Mouse (Mus musculus) bone marrow, adult 2 months (tissue): ENCODE data around the gene Cyp27a1.

Experiments
- CTCF ChIP-seq: fragments of 200-500 bp; IDR thresholded peaks from 2 replicates; pipeline ENCODE4 v1.5.1; 2011; ENCODE audit warnings: low read length, control low read depth; ENCODE audit not compliant: control insufficient read depth, insufficient read depth
- POLR2A ChIP-seq: fragments of 200-500 bp; IDR thresholded peaks from 2 replicates; pipeline ENCODE4 v1.6.1; 2011; ENCODE audit warnings: low read depth, mild to moderate bottlenecking, control low read depth, low read length, borderline replicate concordance; ENCODE audit not compliant: control insufficient read depth

DNA sequence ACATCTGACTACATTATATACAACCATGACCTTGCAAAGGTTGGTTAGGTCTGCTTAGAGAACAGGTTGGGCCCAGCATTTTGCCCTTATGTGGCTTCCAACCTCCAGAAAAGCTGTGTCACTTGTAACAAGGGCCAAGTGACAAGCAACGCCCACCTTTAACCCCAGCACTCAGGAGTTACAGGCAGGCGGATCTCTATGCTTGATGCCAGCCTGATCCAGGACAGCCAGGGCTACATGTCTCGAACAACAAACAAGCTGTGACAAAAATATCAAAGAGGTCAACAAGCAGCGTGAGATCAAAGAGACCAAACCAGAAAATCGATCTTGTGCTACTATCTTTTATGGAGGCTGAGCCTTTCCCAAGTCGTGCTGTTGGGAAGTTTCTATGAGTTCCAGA is 8.3 kb downstream of the Cyp27a1 start:
- no peak for TF ChIP-seq CTCF
- TF ChIP-seq POLR2A, result no peak
